36 mouse cellular contexts compared by ENCODE assay signal in the genomic region with DNA sequence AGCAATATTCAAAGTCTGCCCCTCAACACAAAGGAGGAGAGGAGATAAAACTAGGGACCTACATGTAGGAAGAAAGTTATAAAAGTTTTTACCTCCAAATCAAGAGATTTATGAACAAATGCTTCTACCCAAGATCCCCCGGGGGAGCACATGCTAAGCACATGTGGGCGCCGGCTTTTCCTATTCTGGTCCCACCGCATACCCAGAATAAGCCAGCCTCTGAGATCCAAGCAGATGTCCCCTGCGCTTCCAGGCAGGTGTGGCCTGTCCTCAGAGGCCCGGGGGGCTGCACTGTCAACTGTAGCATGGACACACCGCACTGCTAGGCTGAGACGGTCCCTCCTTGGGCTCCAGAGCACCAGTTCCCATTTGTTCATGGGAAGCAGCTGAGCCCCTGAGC.
"Had no signal": no experiment of that assay in that cellular context is flagged by ENCODE, and none has a peak within 500 bp of the region (broad histone marks: within the 10 kb centered on the region; RNA-seq: fewer than 3 reads in every experiment).

No protein-coding gene starts in this region.

- H3K9me3 ChIP-seq: heart, embryonic 10.5 days; heart, embryonic 12.5 days; heart, embryonic 13.5 days; heart, embryonic 15.5 days; hindbrain, embryonic 12.5 days; hindbrain, embryonic 13.5 days; hindbrain, embryonic 15.5 days; intestine, embryonic 15.5 days; kidney, embryonic 15.5 days had no signal

- H3K4me1 ChIP-seq: intestine, embryonic 15.5 days had no signal

- H3K27me3 ChIP-seq: heart, embryonic 12.5 days; heart, embryonic 13.5 days; heart, embryonic 15.5 days; hindbrain, embryonic 12.5 days; hindbrain, embryonic 13.5 days; hindbrain, embryonic 15.5 days; intestine, embryonic 15.5 days; kidney, embryonic 15.5 days had no signal

- H3K27ac ChIP-seq: heart, adult 2 months; heart, embryonic 13.5 days; heart, embryonic 15.5 days; hindbrain, embryonic 14.5 days; hindbrain, embryonic 15.5 days; intestine, embryonic 15.5 days; kidney, embryonic 15.5 days; kidney, postnatal 0 days; layer of hippocampus, adult 2 months had no signal

- ATAC-seq: hindbrain, embryonic 16.5 days; hindbrain, postnatal 0 days; inflammation-experienced regulatory T-cells, adult 6 months; intestine, embryonic 15.5 days; intestine, embryonic 16.5 days; intestine, postnatal 0 days had no signal

- H3K9ac ChIP-seq: heart, embryonic 12.5 days; heart, embryonic 13.5 days; heart, embryonic 15.5 days; hindbrain, embryonic 12.5 days; hindbrain, embryonic 13.5 days; hindbrain, embryonic 14.5 days; hindbrain, embryonic 15.5 days; intestine, embryonic 15.5 days; kidney, embryonic 15.5 days had no signal

- H3K4me2 ChIP-seq: heart, embryonic 11.5 days; heart, embryonic 12.5 days; heart, embryonic 13.5 days; heart, embryonic 15.5 days; hindbrain, embryonic 12.5 days; hindbrain, embryonic 13.5 days; hindbrain, embryonic 14.5 days; hindbrain, embryonic 15.5 days; intestine, embryonic 15.5 days; kidney, embryonic 15.5 days had no signal

- DNase-seq: heart, adult 18-20 months; heart, adult 2 months; heart, postnatal 10 days; heart, postnatal 14 days; heart, postnatal 36 days; heart, postnatal 4 days; kidney, adult 11 months; kidney, adult 18-20 months; kidney, adult 2 months; kidney, adult 8-10 months; kidney, adult 9 months; kidney, postnatal 10 days; kidney, postnatal 14 days; kidney, postnatal 25 days; kidney, postnatal 36 days; kidney, postnatal 4 days; layer of hippocampus, adult 9-11 months; layer of hippocampus, postnatal 36 days had no signal

- H3K4me3 ChIP-seq: heart, adult 2 months; heart, embryonic 10.5 days; heart, embryonic 12.5 days; heart, embryonic 13.5 days; heart, embryonic 15.5 days; hindbrain, embryonic 12.5 days; hindbrain, embryonic 13.5 days; hindbrain, embryonic 15.5 days; intestine, embryonic 15.5 days; kidney, embryonic 15.5 days; layer of hippocampus, adult 2 months had no signal
